Mouse (Mus musculus) C2C12 (cell line): ENCODE data around the gene Ppp1r21. TPM values are rescaled to one million over a fixed set of nuclear protein-coding genes. Genes with fewer than 3 reads are reported as not detected.

Source experiments
- H3K27me3 ChIP-seq: one replicate; pipeline ENCODE4 v1.6.1; 2011; ENCODE audit not compliant: control insufficient read depth, insufficient read depth, insufficient read length
- H3K36me3 ChIP-seq: one replicate; pipeline ENCODE4 v1.6.1; 2011; ENCODE audit not compliant: control insufficient read depth, insufficient read depth
- H3K4me3 ChIP-seq: one replicate; pipeline ENCODE4 v1.5.1; 2011; ENCODE audit warnings: mild to moderate bottlenecking, control low read depth; ENCODE audit not compliant: poor library complexity, insufficient read depth, severe bottlenecking
- H3K79me2 ChIP-seq: one replicate; pipeline ENCODE4 v1.6.1; 2011; ENCODE audit not compliant: control insufficient read depth, insufficient read depth
- H3K79me3 ChIP-seq: one replicate; pipeline ENCODE4 v1.6.1; 2011; ENCODE audit warnings: low read depth, control low read depth
- H3ac ChIP-seq: one replicate; pipeline ENCODE3; 2011; ENCODE audit warnings: low read depth; ENCODE audit not compliant: control insufficient read depth, insufficient read length
- CEBPB ChIP-seq: IDR thresholded peaks from one replicate; pipeline ENCODE4 v1.6.1; 2011; ENCODE audit warnings: low read depth, mild to moderate bottlenecking, control low read depth, moderate library complexity
- CTCF ChIP-seq: IDR thresholded peaks from one replicate; pipeline ENCODE4 v1.5.1; 2011; ENCODE audit not compliant: control insufficient read depth, insufficient read depth, insufficient read length
- FOSL1 ChIP-seq: IDR thresholded peaks from one replicate; pipeline ENCODE4 v1.8.0; 2011; ENCODE audit warnings: mild to moderate bottlenecking, low read length; ENCODE audit not compliant: poor library complexity, insufficient read depth, severe bottlenecking
- MAX ChIP-seq: IDR thresholded peaks from one replicate; pipeline ENCODE4 v1.6.1; 2011; ENCODE audit warnings: mild to moderate bottlenecking, control low read depth
- MYOD1 ChIP-seq: IDR thresholded peaks from one replicate; pipeline ENCODE4 v1.6.1; 2011; ENCODE audit warnings: low read depth; ENCODE audit not compliant: control insufficient read depth, insufficient read length
- MYOG ChIP-seq: IDR thresholded peaks from one replicate; pipeline ENCODE4 v1.6.1; 2011; ENCODE audit not compliant: control insufficient read depth, insufficient read length; ENCODE audit errors: extremely low read depth
- USF1 ChIP-seq: IDR thresholded peaks from one replicate; pipeline ENCODE4 v1.6.1; 2011; ENCODE audit warnings: low read depth, mild to moderate bottlenecking, control low read depth, moderate library complexity
- polyA plus RNA-seq: library from polyadenylated mRNA; unstranded; fragments of >200 nt; fragmentation: generic; extraction: Trizol; gene quantifications from one replicate; pipeline ENCODE4 v1.2.1, GENCODE M21; 2012; ENCODE audit warnings: missing spikeins

Gene Ppp1r21
- polyA plus RNA-seq, 1 experiment = 13.5 TPM

- no peaks in the 10 kb centered on the region for H3K36me3 ChIP-seq
- H3ac ChIP-seq = peak overlapping the region; percentile 48
- H3K79me2 ChIP-seq = peaks cover 40% of the 10 kb centered on the region
- H3K4me3 ChIP-seq = no peak overlapping the region
- H3K79me3 ChIP-seq = peaks cover 13% of the 10 kb centered on the region
- H3K27me3 ChIP-seq = no peaks in the 10 kb centered on the region
- no peak for TF ChIP-seq FOSL1
- no peak for TF ChIP-seq MAX
- TF ChIP-seq CEBPB = no peak
- no peak for TF ChIP-seq USF1
- TF ChIP-seq MYOD1 = no peak
- no peak for TF ChIP-seq CTCF
- no peak for TF ChIP-seq MYOG
Observed at GRCm38 (mm10) chr17:88598570-88599368, 68.9 kb downstream of the Ppp1r21 start.

- no peak overlapping the region for H3ac ChIP-seq
- no peak for TF ChIP-seq USF1
- no peak for TF ChIP-seq CEBPB
- TF ChIP-seq MYOD1 = no peak
- TF ChIP-seq CTCF = no peak
- TF ChIP-seq FOSL1 = no peak
- TF ChIP-seq MYOG = no peak
- TF ChIP-seq MAX = no peak
Observed at GRCm38 (mm10) chr17:88600492-88601026, 70.6 kb downstream of the Ppp1r21 start.

GRCm38 (mm10) chr17:88603943-88604342 lies 74.0 kb downstream of the Ppp1r21 start:
- no peaks in the 10 kb centered on the region for H3K27me3 ChIP-seq
- no peak for TF ChIP-seq FOSL1
- no peak for TF ChIP-seq USF1
- no peak for TF ChIP-seq MYOD1
- no peak for TF ChIP-seq MAX
- no peak for TF ChIP-seq MYOG
- TF ChIP-seq CTCF = no peak
- TF ChIP-seq CEBPB = no peak
- H3K36me3 ChIP-seq = peaks cover 5% of the 10 kb centered on the region
- H3K79me3 ChIP-seq = peaks cover 28% of the 10 kb centered on the region
- peaks cover 66% of the 10 kb centered on the region for H3K79me2 ChIP-seq
- no peak overlapping the region for H3K4me3 ChIP-seq
- no peak overlapping the region for H3ac ChIP-seq

More at GRCm38 (mm10) chr17:88600492-88601026, 70.6 kb downstream of the Ppp1r21 start:
- Histone ChIP-seq H3K36me3 (peaks cover 5% of the 10 kb centered on the region), H3K79me2 (peaks cover 57% of the 10 kb centered on the region), H3K4me3 (no peak overlapping the region), H3K79me3 (peaks cover 22% of the 10 kb centered on the region), H3K27me3 (no peaks in the 10 kb centered on the region)

- TF ChIP-seq MAX (no peak), CEBPB (no peak), MYOG (no peak)
- Histone ChIP-seq H3K79me3 (peaks cover 26% of the 10 kb centered on the region), H3K27me3 (no peaks in the 10 kb centered on the region), H3ac (no peak overlapping the region), H3K4me3 (no peak overlapping the region), H3K36me3 (peaks cover 11% of the 10 kb centered on the region), H3K79me2 (peaks cover 66% of the 10 kb centered on the region)
Observed at GRCm38 (mm10) chr17:88606056-88606455, 76.1 kb downstream of the Ppp1r21 start.

- H3K4me3 ChIP-seq = no peak overlapping the region
- peaks cover 11% of the 10 kb centered on the region for H3K36me3 ChIP-seq
- H3K27me3 ChIP-seq = no peaks in the 10 kb centered on the region
- TF ChIP-seq MAX (no peak), CTCF (no peak), CEBPB (no peak), FOSL1 (no peak), USF1 (no peak)
- peaks cover 27% of the 10 kb centered on the region for H3K79me3 ChIP-seq
- H3K79me2 ChIP-seq = peaks cover 83% of the 10 kb centered on the region
- no peak overlapping the region for H3ac ChIP-seq
Observed at GRCm38 (mm10) chr17:88609361-88609760, 79.4 kb downstream of the Ppp1r21 start.

DNA sequence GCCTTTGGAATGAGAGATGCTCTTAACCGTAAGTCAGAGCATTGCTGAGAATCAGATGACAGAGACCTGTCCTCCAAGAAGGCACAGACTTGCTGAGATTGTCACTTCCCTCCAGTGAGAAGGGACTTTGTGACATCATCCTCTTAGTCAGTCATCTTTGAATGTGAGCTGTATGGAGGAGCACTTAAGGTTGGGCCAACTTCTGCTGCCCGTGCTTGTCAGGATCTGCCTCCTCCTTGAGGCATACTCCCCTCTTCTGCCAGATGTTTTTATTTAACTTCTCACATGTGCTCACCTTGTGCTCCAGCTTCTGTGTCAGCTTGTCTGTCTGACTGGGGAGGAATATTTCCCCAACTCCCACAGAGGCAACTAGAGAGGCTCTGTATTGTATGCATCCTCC lies 81.1 kb downstream of the Ppp1r21 start:
- Histone ChIP-seq H3K27me3 (no peaks in the 10 kb centered on the region), H3K79me2 (peaks cover 79% of the 10 kb centered on the region), H3ac (no peak overlapping the region), H3K79me3 (peaks cover 23% of the 10 kb centered on the region), H3K4me3 (no peak overlapping the region), H3K36me3 (peaks cover 10% of the 10 kb centered on the region)
- TF ChIP-seq MYOG = no peak
